Mouse (Mus musculus): Measurements from ENCODE around the gene Mrps16.

- TF ChIP-seq CTCF (IDR thresholded peaks at IDR 0.05; ENCODE audit: extremely low read depth, insufficient read depth, low read length) (peak; percentile 27; the same call in 1 of the 2 replicates), POLR2A (IDR thresholded peaks at IDR 0.05; ENCODE audit: extremely low read depth, insufficient read depth, low read length) (no peak)
Observed at GRCm38 (mm10) chr14:20398864-20399263, 5.4 kb upstream of the Mrps16 start.

Data from cortical plate, adult 2 months (tissue).